Mouse (Mus musculus) right cerebral cortex, postnatal 36 days (tissue): ENCODE measurements around the gene Copb2.

ENCODE experiments used
- DNase-seq, 2 experiments: peaks; one replicate each; pipeline ENCODE4 v3.0.0; 2022; ENCODE audit warnings: low spot score in 2 of 2, mixed read lengths in 1 of 2

Copb2 gene

GRCm38 (mm10) chr9:98563137-98564126 lies at the start of gene Copb2:
TSS of gene Copb2 (plus strand) at chr9:98563721.
- DNase-seq, result peak; percentile 97 to 98

- DNase-seq, result no peak
Observed at GRCm38 (mm10) chr9:98523872-98524271, 39.6 kb upstream of the Copb2 start.

GRCm38 (mm10) chr9:98524786-98525542 lies 38.6 kb upstream of the Copb2 start:
- no peak for DNase-seq

GRCm38 (mm10) chr9:98525543-98525924 lies 38.0 kb upstream of the Copb2 start:
- no peak for DNase-seq

GRCm38 (mm10) chr9:98527226-98527625 lies 36.3 kb upstream of the Copb2 start:
- DNase-seq, result no peak

GRCm38 (mm10) chr9:98529776-98530175 lies 33.7 kb upstream of the Copb2 start:
- DNase-seq, result no peak

- no peak for DNase-seq
Observed at GRCm38 (mm10) chr9:98530999-98531398, 32.5 kb upstream of the Copb2 start.

- no peak for DNase-seq
Observed at GRCm38 (mm10) chr9:98534675-98535280, 28.7 kb upstream of the Copb2 start.

GRCm38 (mm10) chr9:98535763-98536162 lies 27.8 kb upstream of the Copb2 start:
- no peak for DNase-seq

GRCm38 (mm10) chr9:98538017-98538712 lies 25.4 kb upstream of the Copb2 start:
- DNase-seq, result no peak

- peak; percentile 62 to 64 for DNase-seq
Observed at GRCm38 (mm10) chr9:98538713-98539360, 24.7 kb upstream of the Copb2 start.

- no peak for DNase-seq
Observed at GRCm38 (mm10) chr9:98544042-98544441, 19.5 kb upstream of the Copb2 start.

GRCm38 (mm10) chr9:98583852-98584251 lies 20.3 kb downstream of the Copb2 start:
- no peak for DNase-seq

- DNase-seq, result no peak
Observed at GRCm38 (mm10) chr9:98600094-98600493, 36.6 kb downstream of the Copb2 start.

- peak; percentile 74 to 82 for DNase-seq
Observed at GRCm38 (mm10) chr9:98601156-98601836, 37.8 kb downstream of the Copb2 start, which contains the start of gene Mrps22. TSS of gene Mrps22 (minus strand) at chr9:98601660.

- DNase-seq, result no peak
Observed at GRCm38 (mm10) chr9:98601837-98602359, 38.4 kb downstream of the Copb2 start.

GRCm38 (mm10) chr9:98604896-98605295 lies 41.4 kb downstream of the Copb2 start:
- DNase-seq, result no peak

GRCm38 (mm10) chr9:98628480-98628879 lies 65.0 kb downstream of the Copb2 start:
- DNase-seq, result no peak

GRCm38 (mm10) chr9:98633287-98634162 lies 70.0 kb downstream of the Copb2 start:
- DNase-seq, result no peak
